Mouse (Mus musculus) MEL (cell line): Measurements from ENCODE around the gene Pimreg. TPM values are rescaled to one million over a fixed set of nuclear protein-coding genes. Genes with fewer than 3 reads are reported as not detected.

ENCODE experiments used
- DNase-seq: peaks from one replicate; pipeline ENCODE4 v3.0.0; 2011; ENCODE audit warnings: low read depth, low spot score
- H3K27ac ChIP-seq: 2 replicates; pipeline ENCODE4 v1.5.1; 2012; ENCODE audit warnings: low read depth, mild to moderate bottlenecking, control low read depth, low read length, moderate library complexity; ENCODE audit not compliant: control insufficient read depth
- H3K27me3 ChIP-seq, 2 experiments: fragments of 150-350 bp in 1 of 2; sonication (generic) in 1 of 2; 2 replicates each; pipeline ENCODE4 v1.6.1; 2012; ENCODE audit warnings: low read length in 2 of 2, mild to moderate bottlenecking in 2 of 2, improper control_type of control experiment in 1 of 2, moderate library complexity in 1 of 2; ENCODE audit not compliant: insufficient read depth in 2 of 2, control insufficient read depth in 1 of 2
- H3K36me3 ChIP-seq, 2 experiments: 2 replicates each; pipeline ENCODE4 v1.6.1; 2012 to 2014; ENCODE audit warnings: low read length in 2 of 2, improper control_type of control experiment in 1 of 2, inconsistent platforms in 1 of 2, mild to moderate bottlenecking in 1 of 2; ENCODE audit not compliant: insufficient read depth in 2 of 2, control insufficient read depth in 1 of 2
- H3K4me1 ChIP-seq, 2 experiments: fragments of 150-350 bp in 1 of 2; sonication (generic) in 1 of 2; 2 replicates each; pipeline ENCODE4 v1.6.1; 2012; ENCODE audit warnings: low read length in 2 of 2, improper control_type of control experiment in 1 of 2, mild to moderate bottlenecking in 1 of 2; ENCODE audit not compliant: insufficient read depth in 2 of 2, control insufficient read depth in 1 of 2
- H3K4me3 ChIP-seq, 2 experiments: fragments of 150-350 bp in 1 of 2; sonication (generic) in 1 of 2; 2 replicates each; pipeline ENCODE4 v1.5.1; 2012; ENCODE audit warnings: low read depth in 2 of 2, low read length in 2 of 2, mild to moderate bottlenecking in 2 of 2, moderate library complexity in 2 of 2, control low read depth in 1 of 2, improper control_type of control experiment in 1 of 2; ENCODE audit not compliant: control insufficient read depth in 1 of 2, insufficient read depth in 1 of 2
- H3K79me2 ChIP-seq: 2 replicates; pipeline ENCODE4 v1.6.1; 2012; ENCODE audit warnings: mild to moderate bottlenecking, low read length, moderate library complexity; ENCODE audit not compliant: control insufficient read depth, poor library complexity, insufficient read depth
- H3K9ac ChIP-seq: 2 replicates; pipeline ENCODE4 v1.6.1; 2012; ENCODE audit warnings: low read depth, mild to moderate bottlenecking, control low read depth, low read length, moderate library complexity; ENCODE audit not compliant: control insufficient read depth, poor library complexity, severe bottlenecking
- H3K9me3 ChIP-seq: fragments of 150-350 bp; sonication (generic); replicated peaks from 2 replicates; pipeline ENCODE4 v1.6.1; 2012; ENCODE audit warnings: mild to moderate bottlenecking, low read length, improper control_type of control experiment, moderate library complexity; ENCODE audit not compliant: insufficient read depth
- CHD1 ChIP-seq: IDR thresholded peaks from 2 replicates; pipeline ENCODE4 v1.6.1; 2012; ENCODE audit warnings: low read depth, mild to moderate bottlenecking, inconsistent platforms, low read length, improper control_type of control experiment
- CTCF ChIP-seq, 3 experiments: IDR thresholded peaks in 2 of 3; conservative IDR thresholded peaks in 1 of 3; 2 replicates each; pipeline ENCODE4 v1.5.1; 2011 to 2012; ENCODE audit warnings: low read length in 3 of 3, low read depth in 2 of 3, mild to moderate bottlenecking in 2 of 3, improper control_type of control experiment in 1 of 3, inconsistent platforms in 1 of 3, mixed read lengths in 1 of 3, moderate library complexity in 1 of 3; ENCODE audit not compliant: control insufficient read depth in 1 of 3, insufficient read depth in 1 of 3, poor library complexity in 1 of 3, severe bottlenecking in 1 of 3
- ELF1 ChIP-seq: IDR thresholded peaks from 2 replicates; pipeline ENCODE4 v1.6.1; 2014; ENCODE audit warnings: low read depth, mild to moderate bottlenecking, inconsistent platforms, low read length, improper control_type of control experiment, moderate library complexity
- HCFC1 ChIP-seq: IDR thresholded peaks from 2 replicates; pipeline ENCODE4 v1.6.1; 2012; ENCODE audit warnings: low read depth, mild to moderate bottlenecking, inconsistent platforms, low read length, improper control_type of control experiment, moderate library complexity
- KAT2A ChIP-seq: conservative IDR thresholded peaks from 2 replicates; pipeline ENCODE4 v1.6.1; 2012; ENCODE audit warnings: low read depth, low read length, improper control_type of control experiment, inconsistent platforms
- MAX ChIP-seq: IDR thresholded peaks from 2 replicates; pipeline ENCODE4 v1.6.1; 2011; ENCODE audit warnings: low read length, improper control_type of control experiment
- MXI1 ChIP-seq: IDR thresholded peaks from 2 replicates; pipeline ENCODE4 v1.6.1; 2011; ENCODE audit warnings: mild to moderate bottlenecking, low read depth, low read length, improper control_type of control experiment
- MYB ChIP-seq: IDR thresholded peaks from 2 replicates; pipeline ENCODE4 v1.6.1; 2011; ENCODE audit warnings: mild to moderate bottlenecking, low read depth, low read length, improper control_type of control experiment
- MYC ChIP-seq: IDR thresholded peaks from 2 replicates; pipeline ENCODE4 v1.6.1; 2011; ENCODE audit warnings: low read depth, mild to moderate bottlenecking, low read length, improper control_type of control experiment, moderate library complexity
- NELFE ChIP-seq: IDR thresholded peaks from 2 replicates; pipeline ENCODE4 v1.6.1; 2011; ENCODE audit warnings: low read depth, low read length, improper control_type of control experiment
- POLR2AphosphoS5 ChIP-seq: IDR thresholded peaks from 2 replicates; pipeline ENCODE4 v1.6.1; 2012; ENCODE audit warnings: low read depth, borderline replicate concordance, mild to moderate bottlenecking, inconsistent platforms, low read length, moderate library complexity, mixed read lengths
- RAD21 ChIP-seq: IDR thresholded peaks from 2 replicates; pipeline ENCODE4 v1.6.1; 2011; ENCODE audit warnings: mild to moderate bottlenecking, low read depth, low read length, improper control_type of control experiment
- RCOR1 ChIP-seq: IDR thresholded peaks from 2 replicates; pipeline ENCODE4 v1.6.1; 2012; ENCODE audit warnings: low read depth, mild to moderate bottlenecking, inconsistent platforms, low read length, improper control_type of control experiment
- TBP ChIP-seq: IDR thresholded peaks from 2 replicates; pipeline ENCODE4 v1.8.0; 2011; ENCODE audit warnings: low read depth, low read length, improper control_type of control experiment
- TCF12 ChIP-seq: IDR thresholded peaks from 2 replicates; pipeline ENCODE4 v1.6.1; 2014; ENCODE audit warnings: low read depth, mild to moderate bottlenecking, inconsistent platforms, low read length, improper control_type of control experiment, moderate library complexity
- USF1 ChIP-seq: IDR thresholded peaks from 2 replicates; pipeline ENCODE4 v1.6.1; 2014; ENCODE audit warnings: low read depth, mild to moderate bottlenecking, inconsistent platforms, low read length, improper control_type of control experiment, moderate library complexity
- USF2 ChIP-seq, 2 experiments: IDR thresholded peaks; 2 replicates each; pipeline ENCODE4 v1.6.1; 2011 to 2012; ENCODE audit warnings: improper control_type of control experiment in 2 of 2, low read length in 2 of 2, borderline replicate concordance in 1 of 2, inconsistent platforms in 1 of 2, low read depth in 1 of 2, mild to moderate bottlenecking in 1 of 2; ENCODE audit not compliant: insufficient read depth in 1 of 2
- ZNF384 ChIP-seq: IDR thresholded peaks from 2 replicates; pipeline ENCODE4 v1.6.1; 2012; ENCODE audit warnings: low read depth, mild to moderate bottlenecking, inconsistent platforms, low read length, improper control_type of control experiment
- polyA plus RNA-seq, 2 experiments: library from polyadenylated mRNA; stranded (reverse) in 1 of 2; unstranded in 1 of 2; fragments of >175 nt in 1 of 2; fragments of >200 nt in 1 of 2; gene quantifications; 2 replicates each; pipeline versions ENCODE4 v1.2.1 to v1.2.4; 2012; ENCODE audit warnings: low replicate concordance in 2 of 2, low read depth in 1 of 2; ENCODE audit not compliant: insufficient read length in 2 of 2, insufficient read depth in 1 of 2, missing spikeins in 1 of 2
- total RNA-seq: library from RNA; depleted of rRNA; stranded (reverse); fragments of 300-350 nt; gene quantifications from 2 replicates; pipeline ENCODE4 v1.2.3, GENCODE M21; 2012

The Pimreg gene
- total and polyA plus RNA-seq, 3 experiments = 24.3 to 45.3 TPM; not detected in 1

GRCm38 (mm10) chr11:72050895-72051858 is 9.3 kb downstream of the Pimreg start:
- Histone ChIP-seq H3K9me3 (no peaks in the 10 kb centered on the region), H3K4me3 (no peak overlapping the region)
- DNase-seq = no peak

GRCm38 (mm10) chr11:72052221-72052620 is 10.4 kb downstream of the Pimreg start:
- peaks cover 3% of the 10 kb centered on the region in 2 experiments; a peak in 2 of 4 replicates for H3K4me1 ChIP-seq
- no peak overlapping the region for H3K4me3 ChIP-seq
- H3K79me2 ChIP-seq = no peaks in the 10 kb centered on the region
- no peak for DNase-seq
- H3K9me3 ChIP-seq = no peaks in the 10 kb centered on the region
- no peaks in the 10 kb centered on the region for H3K27me3 ChIP-seq
- H3K36me3 ChIP-seq = no peaks in the 10 kb centered on the region
- no peak overlapping the region for H3K9ac ChIP-seq
- no peak for TF ChIP-seq RCOR1
- TF ChIP-seq CTCF (IDR thresholded peaks at IDR 0.05 in 2 of 3, conservative IDR thresholded peaks at IDR 0.05 in 1 of 3; ENCODE audit: control insufficient read depth in 1 of 3, insufficient read depth in 1 of 3, low read depth in 2 of 3, low read length in 3 of 3, poor library complexity in 1 of 3, severe bottlenecking in 1 of 3) = no peak
- no peak for TF ChIP-seq TBP
- no peak for TF ChIP-seq MXI1
- TF ChIP-seq TCF12 = no peak
- TF ChIP-seq HCFC1 = no peak
- no peak for TF ChIP-seq RAD21
- TF ChIP-seq ZNF384 = no peak
- TF ChIP-seq MYB = no peak
- TF ChIP-seq KAT2A = no peak
- no peak overlapping the region for H3K27ac ChIP-seq

More at GRCm38 (mm10) chr11:72050895-72051858, 9.3 kb downstream of the Pimreg start:
- H3K27me3 ChIP-seq = no peaks in the 10 kb centered on the region
- H3K27ac ChIP-seq = no peak overlapping the region
- TF ChIP-seq USF2 (IDR thresholded peaks at IDR 0.05; ENCODE audit: borderline replicate concordance in 1 of 2, insufficient read depth in 1 of 2, low read depth in 1 of 2, low read length in 2 of 2) (no peak), MXI1 (no peak), MYC (no peak), POLR2AphosphoS5 (no peak), ELF1 (no peak), TCF12 (no peak), ZNF384 (no peak), MAX (no peak), NELFE (no peak), CHD1 (no peak), USF1 (no peak)
- TF ChIP-seq, all 39 proteins: peak for 0
- Histone ChIP-seq H3K4me1 (peaks cover 3% of the 10 kb centered on the region in 2 experiments; a peak in 2 of 4 replicates), H3K9ac (no peak overlapping the region), H3K79me2 (no peaks in the 10 kb centered on the region), H3K36me3 (no peaks in the 10 kb centered on the region)
